Mouse (Mus musculus) CH12.LX (cell line): Measurements from ENCODE around the gene Fgfr2. TPM values are rescaled to one million over a fixed set of nuclear protein-coding genes. Genes with fewer than 3 reads are reported as not detected.

ENCODE experiments used
- DNase-seq: peaks from one replicate; pipeline ENCODE4 v3.0.0-alpha.2; 2013; ENCODE audit errors: extremely low read depth
- H3K27ac ChIP-seq: 2 replicates; pipeline ENCODE4 v1.5.1; 2012; ENCODE audit warnings: low read depth, mild to moderate bottlenecking, control low read depth, moderate library complexity; ENCODE audit not compliant: insufficient read depth
- H3K27me3 ChIP-seq: replicated peaks from 2 replicates; pipeline ENCODE3; 2012; ENCODE audit warnings: inconsistent platforms
- H3K36me3 ChIP-seq, 2 experiments: replicated peaks in 1 of 2; 2 replicates each; pipeline versions ENCODE3 to v1.6.1; 2012; ENCODE audit warnings: inconsistent platforms in 1 of 2, low read length in 1 of 2, mild to moderate bottlenecking in 1 of 2, mixed read lengths in 1 of 2, moderate library complexity in 1 of 2; ENCODE audit not compliant: control insufficient read depth in 1 of 2, insufficient read depth in 1 of 2
- H3K4me1 ChIP-seq, 2 experiments: 2 replicates each; pipeline ENCODE4 v1.6.1; 2012; ENCODE audit warnings: inconsistent platforms in 1 of 2, moderate library complexity in 1 of 2; ENCODE audit not compliant: insufficient read depth in 2 of 2, control insufficient read depth in 1 of 2
- H3K4me2 ChIP-seq: 2 replicates; pipeline ENCODE4 v1.6.1; 2012; ENCODE audit warnings: low read depth, mild to moderate bottlenecking, control low read depth; ENCODE audit not compliant: poor library complexity, insufficient read depth, severe bottlenecking
- H3K4me3 ChIP-seq, 3 experiments: fragments of 150-350 bp in 1 of 3; sonication (generic) in 1 of 3; replicated peaks in 1 of 3; 2 replicates each; pipeline versions ENCODE3 to v1.5.1; 2011 to 2012; ENCODE audit warnings: low read depth in 2 of 3, low read length in 2 of 3, mild to moderate bottlenecking in 2 of 3, moderate library complexity in 2 of 3, control low read depth in 1 of 3, improper control_type of control experiment in 1 of 3, inconsistent platforms in 1 of 3, mixed read lengths in 1 of 3; ENCODE audit not compliant: poor library complexity in 1 of 3
- H3K79me2 ChIP-seq: replicated peaks from 2 replicates; pipeline ENCODE4 v1.6.1; 2012; ENCODE audit warnings: mild to moderate bottlenecking, moderate library complexity; ENCODE audit not compliant: control insufficient read depth, poor library complexity, insufficient read depth, severe bottlenecking; ENCODE audit errors: extremely low read depth
- H3K9ac ChIP-seq: 2 replicates; pipeline ENCODE4 v1.6.1; 2012; ENCODE audit warnings: low read depth, mild to moderate bottlenecking, control low read depth, moderate library complexity; ENCODE audit not compliant: insufficient read depth
- H3K9me3 ChIP-seq: replicated peaks from 2 replicates; pipeline ENCODE3; 2012; ENCODE audit warnings: low read length, inconsistent platforms, mixed read lengths
- CHD2 ChIP-seq: IDR thresholded peaks from 2 replicates; pipeline ENCODE4 v1.6.1; 2011; ENCODE audit warnings: low read length, improper control_type of control experiment
- ELF1 ChIP-seq: IDR thresholded peaks from 2 replicates; pipeline ENCODE4 v1.6.1; 2014; ENCODE audit warnings: low read depth, mild to moderate bottlenecking, inconsistent platforms, low read length, improper control_type of control experiment
- EP300 ChIP-seq: IDR thresholded peaks from 2 replicates; pipeline ENCODE4 v1.6.1; 2011; ENCODE audit warnings: low read length, improper control_type of control experiment
- ETS1 ChIP-seq: conservative IDR thresholded peaks from 2 replicates; pipeline ENCODE4 v1.6.1; 2012; ENCODE audit warnings: low read depth, mild to moderate bottlenecking, inconsistent platforms, low read length, improper control_type of control experiment, moderate library complexity
- GABPA ChIP-seq: IDR thresholded peaks from 2 replicates; pipeline ENCODE4 v1.6.1; 2012; ENCODE audit warnings: low read depth, low read length, improper control_type of control experiment, inconsistent platforms; ENCODE audit not compliant: insufficient replicate concordance
- JUN ChIP-seq: IDR thresholded peaks from 2 replicates; pipeline ENCODE4 v1.6.1; 2011; ENCODE audit warnings: low read depth, mild to moderate bottlenecking, low read length, improper control_type of control experiment, moderate library complexity; ENCODE audit not compliant: insufficient read depth
- JUND ChIP-seq: conservative IDR thresholded peaks from 2 replicates; pipeline ENCODE4 v1.6.1; 2011; ENCODE audit warnings: low read depth, low read length, improper control_type of control experiment
- KAT2A ChIP-seq: IDR thresholded peaks from 2 replicates; pipeline ENCODE4 v1.6.1; 2012; ENCODE audit warnings: low read length, improper control_type of control experiment, inconsistent platforms; ENCODE audit not compliant: insufficient replicate concordance
- MAFK ChIP-seq: IDR thresholded peaks from 2 replicates; pipeline ENCODE4 v1.6.1; 2011; ENCODE audit warnings: low read length, improper control_type of control experiment; ENCODE audit not compliant: insufficient replicate concordance
- MEF2A ChIP-seq: IDR thresholded peaks from 2 replicates; pipeline ENCODE4 v1.6.1; 2014; ENCODE audit warnings: low read depth, mild to moderate bottlenecking, inconsistent platforms, low read length, improper control_type of control experiment, borderline replicate concordance
- NELFE ChIP-seq: IDR thresholded peaks from 2 replicates; pipeline ENCODE4 v1.6.1; 2011; ENCODE audit warnings: low read depth, low read length, improper control_type of control experiment
- NRF1 ChIP-seq: IDR thresholded peaks from 2 replicates; pipeline ENCODE4 v1.6.1; 2014; ENCODE audit warnings: low read depth, mild to moderate bottlenecking, inconsistent platforms, low read length, improper control_type of control experiment, moderate library complexity
- PAX5 ChIP-seq: IDR thresholded peaks from 2 replicates; pipeline ENCODE4 v1.6.1; 2012; ENCODE audit warnings: low read length, inconsistent platforms, mixed read lengths
- POLR2A ChIP-seq: IDR thresholded peaks from 2 replicates; pipeline ENCODE4 v1.6.1; 2011; ENCODE audit warnings: low read depth, mild to moderate bottlenecking, improper control_type of control experiment, low read length
- POLR2AphosphoS2 ChIP-seq: IDR thresholded peaks from 2 replicates; pipeline ENCODE4 v1.6.1; 2011; ENCODE audit warnings: low read depth, low read length, improper control_type of control experiment
- RAD21 ChIP-seq: IDR thresholded peaks from 2 replicates; pipeline ENCODE4 v1.6.1; 2011; ENCODE audit warnings: low read depth, mild to moderate bottlenecking, low read length, improper control_type of control experiment, moderate library complexity
- SIN3A ChIP-seq: IDR thresholded peaks from 2 replicates; pipeline ENCODE4 v1.6.1; 2012; ENCODE audit warnings: low read length, improper control_type of control experiment, inconsistent platforms
- TCF12 ChIP-seq: IDR thresholded peaks from 2 replicates; pipeline ENCODE4 v1.6.1; 2014; ENCODE audit warnings: low read depth, mild to moderate bottlenecking, inconsistent platforms, low read length, improper control_type of control experiment
- UBTF ChIP-seq: IDR thresholded peaks from 2 replicates; pipeline ENCODE4 v1.6.1; 2012; ENCODE audit warnings: low read depth, mild to moderate bottlenecking, inconsistent platforms, low read length, improper control_type of control experiment, moderate library complexity
- USF2 ChIP-seq: conservative IDR thresholded peaks from 2 replicates; pipeline ENCODE4 v1.6.1; 2011; ENCODE audit warnings: low read depth, low read length, improper control_type of control experiment
- ZKSCAN1 ChIP-seq: IDR thresholded peaks from 2 replicates; pipeline ENCODE4 v1.6.1; 2012; ENCODE audit warnings: low read depth, inconsistent platforms, low read length, improper control_type of control experiment, borderline replicate concordance
- ZNF384 ChIP-seq: IDR thresholded peaks from 2 replicates; pipeline ENCODE4 v1.6.1; 2012; ENCODE audit warnings: low read depth, low read length, improper control_type of control experiment, inconsistent platforms
- dilution Hi-C: fragments of 300-500 bp; cut with MboI; formaldehyde crosslinking; loops from 2 replicates; pipeline ENCODE4 v1.14.3; 2020; ENCODE audit warnings: low sequenced_read_pairs; ENCODE audit not compliant: extremely low pct_unique_long_range_greater_than_20kb, extremely low pct_ligation_motif_present
- in situ Hi-C: fragments of 300-500 bp; cut with MboI; formaldehyde crosslinking; loops from 3 replicates; pipeline ENCODE4 v1.14.3; 2019; ENCODE audit warnings: low sequenced_read_pairs, low pct_ligation_motif_present, low pct_unique_long_range_greater_than_20kb, mixed read lengths
- polyA plus RNA-seq: library from polyadenylated mRNA; unstranded; fragments of >175 nt; gene quantifications from 2 replicates; pipeline ENCODE4 v1.2.1, GENCODE M21; 2012; ENCODE audit warnings: low read depth; ENCODE audit not compliant: insufficient read length
- total RNA-seq, 2 experiments: library from RNA; depleted of rRNA; stranded (reverse); fragments of 300-350 nt in 1 of 2; fragments of >200 nt in 1 of 2; gene quantifications; 2 replicates each; pipeline ENCODE4 v1.2.3; 2012 to 2014

Fgfr2 gene
- total and polyA plus RNA-seq, 3 experiments, result not detected

DNA sequence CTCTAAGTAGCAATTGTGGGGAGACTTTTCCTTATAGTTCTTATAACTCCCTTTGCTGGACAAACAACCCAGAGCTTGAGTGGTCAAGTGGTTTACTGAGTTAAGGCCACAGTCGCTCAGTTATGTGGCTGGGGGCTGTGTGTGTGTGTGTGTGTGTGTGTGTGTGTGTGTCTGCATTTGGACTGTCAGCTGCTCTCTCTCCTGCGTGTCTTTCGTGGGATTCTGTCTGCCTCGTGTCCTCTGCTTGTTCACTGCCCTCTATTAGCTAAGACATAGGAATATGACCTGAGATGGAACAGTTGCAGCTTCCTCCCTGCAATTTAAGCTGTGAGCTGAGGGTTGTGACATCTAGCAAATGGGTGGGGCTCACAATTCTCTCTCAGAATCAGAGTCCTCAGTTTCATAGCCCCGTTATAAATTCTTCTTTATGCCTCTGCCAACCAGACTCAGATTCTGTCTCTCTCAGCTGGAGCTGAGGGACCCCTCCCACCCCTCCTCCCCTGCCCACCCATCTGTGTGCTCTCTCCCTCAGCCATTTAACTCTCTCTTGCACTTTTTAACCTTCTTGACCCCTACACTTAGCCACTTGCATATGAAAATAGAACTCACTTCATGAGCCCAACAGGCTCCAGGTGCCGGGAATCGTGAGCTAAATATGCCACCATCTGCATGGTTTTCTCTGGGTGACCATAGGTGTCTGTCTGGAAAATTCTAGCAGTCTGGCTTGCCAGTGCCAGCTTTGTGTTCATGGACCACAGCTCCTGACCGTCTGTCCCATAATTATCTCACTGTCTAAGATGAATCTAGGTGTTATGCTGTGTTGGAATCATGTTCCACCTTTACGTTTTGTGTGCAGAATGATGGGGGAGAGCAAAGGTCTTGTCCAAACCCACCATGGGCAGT lies 2413.5 kb downstream of the Fgfr2 start:
- H3K4me2 ChIP-seq, result no peak overlapping the region
- TF ChIP-seq EP300 (no peak), CHD2 (no peak), JUND (no peak), ELF1 (no peak), TCF12 (no peak), USF2 (no peak), RAD21 (no peak), SIN3A (no peak), ZNF384 (no peak), UBTF (no peak), POLR2A (no peak), GABPA (no peak)
- no peak overlapping the region for H3K9ac ChIP-seq
- no peak for DNase-seq
- no peaks in the 10 kb centered on the region for H3K4me1 ChIP-seq
- no peaks in the 10 kb centered on the region for H3K9me3 ChIP-seq
- peaks cover 12% of the 10 kb centered on the region for H3K27me3 ChIP-seq
- H3K4me3 ChIP-seq, result no peak overlapping the region
- no peaks in the 10 kb centered on the region for H3K79me2 ChIP-seq
- dilution Hi-C loops, result no loop called here
- H3K36me3 ChIP-seq, result no peaks in the 10 kb centered on the region
- no peak overlapping the region for H3K27ac ChIP-seq
- in situ Hi-C loops, result no loop called here

DNA sequence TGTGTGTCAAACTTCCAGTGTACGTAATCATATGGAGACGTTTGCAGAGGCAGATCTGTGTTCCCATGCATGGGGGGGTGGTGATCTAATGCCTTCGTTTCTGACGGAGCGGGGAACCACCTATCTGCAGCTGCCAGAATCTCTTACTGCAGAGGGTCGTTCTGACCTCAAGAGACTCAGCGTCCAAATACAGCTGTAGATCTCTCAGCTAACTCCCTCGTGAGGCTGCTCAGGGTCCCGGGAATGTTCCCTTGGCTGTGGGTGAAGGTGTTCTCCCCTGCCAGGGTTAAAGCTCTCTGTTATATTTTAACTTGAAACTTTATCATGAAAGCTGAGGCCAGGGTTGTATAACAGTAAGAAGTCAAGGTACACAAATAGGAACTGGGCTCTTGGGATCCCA lies 2414.2 kb downstream of the Fgfr2 start:
- H3K4me1 ChIP-seq, result no peaks in the 10 kb centered on the region
- H3K4me3 ChIP-seq, result no peak overlapping the region
- no peak for DNase-seq
- dilution Hi-C loops, result no loop called here
- in situ Hi-C loops, result no loop called here
- TF ChIP-seq CHD2 (no peak), JUN (no peak), RAD21 (no peak), NRF1 (no peak), MAFK (no peak), ELF1 (no peak), POLR2AphosphoS2 (no peak), KAT2A (no peak), USF2 (no peak), ZKSCAN1 (no peak), NELFE (no peak), MEF2A (no peak), ETS1 (no peak), GABPA (no peak), TCF12 (no peak), PAX5 (no peak)
- H3K9ac ChIP-seq, result no peak overlapping the region
- peaks cover 11% of the 10 kb centered on the region for H3K27me3 ChIP-seq
- no peak overlapping the region for H3K27ac ChIP-seq
- no peaks in the 10 kb centered on the region for H3K79me2 ChIP-seq
- H3K4me2 ChIP-seq, result no peak overlapping the region
- no peaks in the 10 kb centered on the region for H3K9me3 ChIP-seq
- H3K36me3 ChIP-seq, result no peaks in the 10 kb centered on the region
